Mouse (Mus musculus) MEL (cell line): ENCODE measurements around the gene Abhd17b. TPM values are rescaled to one million over a fixed set of nuclear protein-coding genes. Genes with fewer than 3 reads are reported as not detected.
"Not testable (repeated sequence)": the region's sequence is repeated elsewhere in the genome, so short reads cannot be mapped to it uniquely, and the experiment has no call there.

ENCODE experiments used
- DNase-seq: peaks from one replicate; pipeline ENCODE4 v3.0.0; 2011; ENCODE audit warnings: low read depth, low spot score
- H3K27ac ChIP-seq: 2 replicates; pipeline ENCODE4 v1.5.1; 2012; ENCODE audit warnings: low read depth, mild to moderate bottlenecking, control low read depth, low read length, moderate library complexity; ENCODE audit not compliant: control insufficient read depth
- H3K27me3 ChIP-seq, 2 experiments: fragments of 150-350 bp in 1 of 2; sonication (generic) in 1 of 2; 2 replicates each; pipeline ENCODE4 v1.6.1; 2012; ENCODE audit warnings: low read length in 2 of 2, mild to moderate bottlenecking in 2 of 2, improper control_type of control experiment in 1 of 2, moderate library complexity in 1 of 2; ENCODE audit not compliant: insufficient read depth in 2 of 2, control insufficient read depth in 1 of 2
- H3K36me3 ChIP-seq, 2 experiments: 2 replicates each; pipeline ENCODE4 v1.6.1; 2012 to 2014; ENCODE audit warnings: low read length in 2 of 2, improper control_type of control experiment in 1 of 2, inconsistent platforms in 1 of 2, mild to moderate bottlenecking in 1 of 2; ENCODE audit not compliant: insufficient read depth in 2 of 2, control insufficient read depth in 1 of 2
- H3K4me1 ChIP-seq, 2 experiments: fragments of 150-350 bp in 1 of 2; sonication (generic) in 1 of 2; 2 replicates each; pipeline ENCODE4 v1.6.1; 2012; ENCODE audit warnings: low read length in 2 of 2, improper control_type of control experiment in 1 of 2, mild to moderate bottlenecking in 1 of 2; ENCODE audit not compliant: insufficient read depth in 2 of 2, control insufficient read depth in 1 of 2
- H3K4me3 ChIP-seq, 2 experiments: fragments of 150-350 bp in 1 of 2; sonication (generic) in 1 of 2; 2 replicates each; pipeline ENCODE4 v1.5.1; 2012; ENCODE audit warnings: low read depth in 2 of 2, low read length in 2 of 2, mild to moderate bottlenecking in 2 of 2, moderate library complexity in 2 of 2, control low read depth in 1 of 2, improper control_type of control experiment in 1 of 2; ENCODE audit not compliant: control insufficient read depth in 1 of 2, insufficient read depth in 1 of 2
- H3K79me2 ChIP-seq: 2 replicates; pipeline ENCODE4 v1.6.1; 2012; ENCODE audit warnings: mild to moderate bottlenecking, low read length, moderate library complexity; ENCODE audit not compliant: control insufficient read depth, poor library complexity, insufficient read depth
- H3K9ac ChIP-seq: 2 replicates; pipeline ENCODE4 v1.6.1; 2012; ENCODE audit warnings: low read depth, mild to moderate bottlenecking, control low read depth, low read length, moderate library complexity; ENCODE audit not compliant: control insufficient read depth, poor library complexity, severe bottlenecking
- H3K9me3 ChIP-seq: fragments of 150-350 bp; sonication (generic); replicated peaks from 2 replicates; pipeline ENCODE4 v1.6.1; 2012; ENCODE audit warnings: mild to moderate bottlenecking, low read length, improper control_type of control experiment, moderate library complexity; ENCODE audit not compliant: insufficient read depth
- CTCF ChIP-seq, 3 experiments: IDR thresholded peaks in 2 of 3; conservative IDR thresholded peaks in 1 of 3; 2 replicates each; pipeline ENCODE4 v1.5.1; 2011 to 2012; ENCODE audit warnings: low read length in 3 of 3, low read depth in 2 of 3, mild to moderate bottlenecking in 2 of 3, improper control_type of control experiment in 1 of 3, inconsistent platforms in 1 of 3, mixed read lengths in 1 of 3, moderate library complexity in 1 of 3; ENCODE audit not compliant: control insufficient read depth in 1 of 3, insufficient read depth in 1 of 3, poor library complexity in 1 of 3, severe bottlenecking in 1 of 3
- E2F4 ChIP-seq: IDR thresholded peaks from 2 replicates; pipeline ENCODE4 v1.6.1; 2011; ENCODE audit warnings: low read depth, low read length, improper control_type of control experiment, borderline replicate concordance
- EP300 ChIP-seq, 2 experiments: IDR thresholded peaks; 2 replicates each; pipeline ENCODE4 v1.6.1; 2011; ENCODE audit warnings: improper control_type of control experiment in 2 of 2, low read length in 2 of 2, low read depth in 1 of 2, mild to moderate bottlenecking in 1 of 2
- ETS1 ChIP-seq: IDR thresholded peaks from 2 replicates; pipeline ENCODE4 v1.6.1; 2012; ENCODE audit warnings: low read depth, mild to moderate bottlenecking, inconsistent platforms, low read length, improper control_type of control experiment, moderate library complexity
- HCFC1 ChIP-seq: IDR thresholded peaks from 2 replicates; pipeline ENCODE4 v1.6.1; 2012; ENCODE audit warnings: low read depth, mild to moderate bottlenecking, inconsistent platforms, low read length, improper control_type of control experiment, moderate library complexity
- MAX ChIP-seq: IDR thresholded peaks from 2 replicates; pipeline ENCODE4 v1.6.1; 2011; ENCODE audit warnings: low read length, improper control_type of control experiment
- RAD21 ChIP-seq: IDR thresholded peaks from 2 replicates; pipeline ENCODE4 v1.6.1; 2011; ENCODE audit warnings: mild to moderate bottlenecking, low read depth, low read length, improper control_type of control experiment
- SMC3 ChIP-seq: IDR thresholded peaks from 2 replicates; pipeline ENCODE4 v1.6.1; 2011; ENCODE audit warnings: low read depth, low read length, improper control_type of control experiment
- TBP ChIP-seq: IDR thresholded peaks from 2 replicates; pipeline ENCODE4 v1.8.0; 2011; ENCODE audit warnings: low read depth, low read length, improper control_type of control experiment
- TCF12 ChIP-seq: IDR thresholded peaks from 2 replicates; pipeline ENCODE4 v1.6.1; 2014; ENCODE audit warnings: low read depth, mild to moderate bottlenecking, inconsistent platforms, low read length, improper control_type of control experiment, moderate library complexity
- UBTF ChIP-seq: IDR thresholded peaks from 2 replicates; pipeline ENCODE4 v1.6.1; 2012; ENCODE audit warnings: low read depth, mild to moderate bottlenecking, inconsistent platforms, low read length, improper control_type of control experiment, moderate library complexity, borderline replicate concordance; ENCODE audit not compliant: insufficient read depth
- USF2 ChIP-seq, 2 experiments: IDR thresholded peaks; 2 replicates each; pipeline ENCODE4 v1.6.1; 2011 to 2012; ENCODE audit warnings: improper control_type of control experiment in 2 of 2, low read length in 2 of 2, borderline replicate concordance in 1 of 2, inconsistent platforms in 1 of 2, low read depth in 1 of 2, mild to moderate bottlenecking in 1 of 2; ENCODE audit not compliant: insufficient read depth in 1 of 2
- polyA plus RNA-seq, 2 experiments: library from polyadenylated mRNA; stranded (reverse) in 1 of 2; unstranded in 1 of 2; fragments of >175 nt in 1 of 2; fragments of >200 nt in 1 of 2; gene quantifications; 2 replicates each; pipeline versions ENCODE4 v1.2.1 to v1.2.4; 2012; ENCODE audit warnings: low replicate concordance in 2 of 2, low read depth in 1 of 2; ENCODE audit not compliant: insufficient read length in 2 of 2, insufficient read depth in 1 of 2, missing spikeins in 1 of 2
- total RNA-seq: library from RNA; depleted of rRNA; stranded (reverse); fragments of 300-350 nt; gene quantifications from 2 replicates; pipeline ENCODE4 v1.2.3, GENCODE M21; 2012

The Abhd17b gene
- total and polyA plus RNA-seq, 3 experiments: 15.8 to 173 (median 16.1) TPM

- Histone ChIP-seq H3K9ac (no peak overlapping the region), H3K79me2 (no peaks in the 10 kb centered on the region), H3K4me1 (peaks cover 6 to 13% of the 10 kb centered on the region in 2 experiments), H3K27me3 (no peaks in the 10 kb centered on the region), H3K27ac (no peak overlapping the region), H3K36me3 (peaks cover 0 to 14% of the 10 kb centered on the region in 2 experiments; a peak in 2 of 4 replicates)
- no peak for DNase-seq
- TF ChIP-seq MAX (no peak), EP300 (IDR thresholded peaks at IDR 0.05; ENCODE audit: low read depth in 1 of 2, low read length in 2 of 2) (no peak), HCFC1 (no peak), E2F4 (no peak), TCF12 (no peak), USF2 (IDR thresholded peaks at IDR 0.05; ENCODE audit: borderline replicate concordance in 1 of 2, insufficient read depth in 1 of 2, low read depth in 1 of 2, low read length in 2 of 2) (no peak)
- TF ChIP-seq, all 39 proteins: peak for 0
- no peaks in the 10 kb centered on the region for H3K9me3 ChIP-seq
- no peak overlapping the region for H3K4me3 ChIP-seq
Measured at GRCm38 (mm10) chr19:21626271-21626988, 26.6 kb upstream of the Abhd17b start.

GRCm38 (mm10) chr19:21628440-21628839, 24.5 kb upstream of the Abhd17b start:
- not testable (repeated sequence) for H3K27ac ChIP-seq, H3K79me2 ChIP-seq, DNase-seq, H3K27me3 ChIP-seq, H3K9ac ChIP-seq, H3K4me3 ChIP-seq, H3K9me3 ChIP-seq
- Histone ChIP-seq H3K36me3 (peaks cover 0 to 14% of the 10 kb centered on the region in 2 experiments; a peak in 2 of 4 replicates), H3K4me1 (peaks cover 6 to 13% of the 10 kb centered on the region in 2 experiments)

- Histone ChIP-seq H3K9me3 (no peaks in the 10 kb centered on the region), H3K79me2 (no peaks in the 10 kb centered on the region), H3K27ac (no peak overlapping the region), H3K9ac (no peak overlapping the region), H3K4me1 (peaks cover 3 to 13% of the 10 kb centered on the region in 2 experiments), H3K27me3 (no peaks in the 10 kb centered on the region), H3K36me3 (peaks cover 0 to 10% of the 10 kb centered on the region in 2 experiments; a peak in 2 of 4 replicates), H3K4me3 (no peak overlapping the region)
- TF ChIP-seq TCF12 (no peak), TBP (no peak), HCFC1 (no peak), RAD21 (no peak), ETS1 (no peak), SMC3 (no peak), CTCF (IDR thresholded peaks at IDR 0.05 in 2 of 3, conservative IDR thresholded peaks at IDR 0.05 in 1 of 3; ENCODE audit: control insufficient read depth in 1 of 3, insufficient read depth in 1 of 3, low read depth in 2 of 3, low read length in 3 of 3, poor library complexity in 1 of 3, severe bottlenecking in 1 of 3) (no peak), UBTF (no peak), E2F4 (no peak)
- no peak for DNase-seq
Measured at GRCm38 (mm10) chr19:21629030-21629429, 24.0 kb upstream of the Abhd17b start.
